Mouse (Mus musculus): Measurements from ENCODE around the gene Ephb1. TPM values are rescaled to one million over a fixed set of nuclear protein-coding genes. Genes with fewer than 3 reads are reported as not detected.

The Ephb1 gene
- polyA plus RNA-seq, 1 experiment from 2014 or later: 0.87 TPM

DNA sequence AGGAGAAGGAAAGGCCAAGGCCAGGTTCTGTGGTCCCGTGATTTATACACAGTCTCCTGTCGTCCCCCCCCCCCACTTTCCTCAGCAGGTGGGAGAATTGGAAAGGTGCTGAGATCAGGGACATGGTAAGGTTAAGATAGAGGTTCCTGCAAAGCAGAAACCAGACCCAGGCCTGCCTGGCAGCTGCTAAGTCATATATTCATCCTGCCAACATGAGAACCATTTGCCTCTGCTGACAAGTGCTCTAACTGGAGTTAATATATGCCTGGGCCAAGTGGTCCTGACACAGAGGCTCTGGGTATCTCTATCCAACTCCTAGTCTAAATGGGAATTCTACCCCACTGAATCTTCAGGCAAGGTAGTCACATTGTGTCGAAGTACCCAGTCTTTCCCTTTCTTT is 57.3 kb downstream of the Ephb1 start:
- ATAC-seq (no peak), DNase-seq (ENCODE audit: low spot score) (no peak)
- no peaks in the 10 kb centered on the region for H3K27me3 ChIP-seq (replicated peaks; ENCODE audit: insufficient read depth, low read length)
- H3K4me1 ChIP-seq (ENCODE audit: insufficient read depth, low read depth, low read length): no peaks in the 10 kb centered on the region
- TF ChIP-seq CTCF (IDR thresholded peaks at IDR 0.05) (no peak), EP300 (IDR thresholded peaks at IDR 0.05) (no peak)
- no peak overlapping the region for H3K9ac ChIP-seq (replicated peaks; ENCODE audit: low read depth)
- WGBS: 70% methylated on average over 3 of the region's 3 CpGs
- H3K4me3 ChIP-seq (ENCODE audit: low read depth, low read length): no peak overlapping the region
- no peaks in the 10 kb centered on the region for H3K9me3 ChIP-seq (ENCODE audit: low read length)
- H3K4me2 ChIP-seq (replicated peaks; ENCODE audit: low read depth, low read length): no peak overlapping the region
- H3K27ac ChIP-seq (ENCODE audit: low read length): no peak overlapping the region
- H3K36me3 ChIP-seq (ENCODE audit: insufficient read depth, low read length): no peaks in the 10 kb centered on the region

DNA sequence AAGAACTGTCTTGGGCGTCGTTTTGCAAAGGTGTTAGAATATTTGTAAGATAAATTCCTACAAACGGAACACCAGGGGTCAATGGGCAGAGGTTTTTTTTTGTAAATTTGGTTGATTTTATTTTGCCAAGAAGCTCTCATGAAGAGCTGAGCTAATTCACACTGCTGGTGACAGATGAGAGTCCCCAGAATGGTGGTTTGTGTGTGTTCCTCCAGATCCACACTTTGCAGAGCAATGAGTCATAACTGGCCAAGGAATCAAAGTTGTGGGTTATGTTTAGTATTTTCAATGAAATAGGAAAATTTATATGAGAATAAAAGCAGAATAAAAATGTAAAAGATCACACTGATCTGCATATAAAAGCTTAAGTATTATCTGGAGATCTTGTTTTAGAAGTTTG is 60.9 kb downstream of the Ephb1 start:
- no peak for DNase-seq (ENCODE audit: low spot score)
- TF ChIP-seq EP300 (IDR thresholded peaks at IDR 0.05): no peak
- no peak for TF ChIP-seq CTCF (IDR thresholded peaks at IDR 0.05)
- no peak for ATAC-seq
- Histone ChIP-seq H3K4me3 (ENCODE audit: low read depth, low read length) (no peak overlapping the region), H3K27ac (ENCODE audit: low read length) (no peak overlapping the region), H3K4me1 (ENCODE audit: insufficient read depth, low read depth, low read length) (no peaks in the 10 kb centered on the region), H3K9me3 (ENCODE audit: low read length) (no peaks in the 10 kb centered on the region), H3K9ac (replicated peaks; ENCODE audit: low read depth) (no peak overlapping the region), H3K36me3 (ENCODE audit: insufficient read depth, low read length) (no peaks in the 10 kb centered on the region), H3K27me3 (replicated peaks; ENCODE audit: insufficient read depth, low read length) (no peaks in the 10 kb centered on the region), H3K4me2 (replicated peaks; ENCODE audit: low read depth, low read length) (no peak overlapping the region)
- 64% methylated on average over 3 of the region's 3 CpGs for WGBS

DNA sequence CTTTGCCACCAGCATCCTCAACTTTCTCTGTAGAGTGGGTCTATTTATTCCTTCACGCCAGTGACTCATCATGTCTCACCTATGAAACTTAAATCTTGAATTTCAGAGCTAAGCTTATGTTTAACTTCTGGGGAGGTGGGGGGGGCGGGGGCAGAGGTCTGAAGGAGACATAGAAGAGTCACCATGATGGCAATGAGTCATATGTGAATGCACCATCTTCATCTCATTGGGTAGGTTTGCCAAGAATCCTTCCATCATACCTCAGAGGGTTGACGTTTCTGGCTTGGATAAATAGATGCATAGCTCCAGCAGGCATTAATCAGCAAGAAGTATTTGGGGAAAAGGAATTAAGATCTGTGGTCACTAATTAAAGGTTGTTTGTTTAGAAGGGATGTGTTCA is 63.3 kb downstream of the Ephb1 start:
- H3K27me3 ChIP-seq (replicated peaks; ENCODE audit: insufficient read depth, low read length): no peaks in the 10 kb centered on the region
- ATAC-seq: no peak

DNA sequence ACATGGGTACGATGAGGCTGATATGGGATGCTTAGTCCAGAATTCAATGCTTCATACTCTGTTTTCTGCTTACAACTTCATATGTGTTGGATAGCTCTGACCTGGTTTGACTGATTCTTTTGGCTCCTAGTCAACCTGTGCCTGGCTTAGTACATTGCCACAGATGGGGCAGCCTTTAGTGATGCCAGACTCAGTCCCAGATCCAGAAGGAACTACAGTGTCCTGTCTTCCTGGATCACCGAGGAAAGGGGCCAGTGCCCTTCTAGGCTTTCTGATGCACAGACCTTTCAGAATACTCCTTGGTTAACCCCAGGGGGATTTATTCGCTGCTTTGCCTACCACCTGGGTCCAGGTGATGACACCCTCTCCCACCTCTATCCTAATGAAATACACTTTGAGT is 66.1 kb downstream of the Ephb1 start:
- Histone ChIP-seq H3K27me3 (replicated peaks; ENCODE audit: insufficient read depth, low read length) (no peaks in the 10 kb centered on the region), H3K4me1 (ENCODE audit: insufficient read depth, low read depth, low read length) (no peaks in the 10 kb centered on the region), H3K4me3 (ENCODE audit: low read depth, low read length) (no peak overlapping the region), H3K9ac (replicated peaks; ENCODE audit: low read depth) (no peak overlapping the region), H3K9me3 (ENCODE audit: low read length) (no peaks in the 10 kb centered on the region), H3K36me3 (ENCODE audit: insufficient read depth, low read length) (no peaks in the 10 kb centered on the region), H3K4me2 (replicated peaks; ENCODE audit: low read depth, low read length) (no peak overlapping the region), H3K27ac (ENCODE audit: low read length) (no peak overlapping the region)
- 93% methylated on average over 3 of the region's 3 CpGs for WGBS
- TF ChIP-seq CTCF (IDR thresholded peaks at IDR 0.05): no peak
- ATAC-seq: no peak
- DNase-seq (ENCODE audit: low spot score): no peak

More for the DNA sequence above, 63.3 kb downstream of the Ephb1 start:
- H3K4me1 ChIP-seq (ENCODE audit: insufficient read depth, low read depth, low read length): no peaks in the 10 kb centered on the region
- no peak for DNase-seq (ENCODE audit: low spot score)
- H3K4me2 ChIP-seq (replicated peaks; ENCODE audit: low read depth, low read length): no peak overlapping the region
- no peaks in the 10 kb centered on the region for H3K9me3 ChIP-seq (ENCODE audit: low read length)
- TF ChIP-seq CTCF (IDR thresholded peaks at IDR 0.05) (no peak), EP300 (IDR thresholded peaks at IDR 0.05) (no peak)
- no peak overlapping the region for H3K4me3 ChIP-seq (ENCODE audit: low read depth, low read length)
- no peak overlapping the region for H3K27ac ChIP-seq (ENCODE audit: low read length)
- WGBS: 67% methylated on average over 3 of the region's 3 CpGs
- H3K36me3 ChIP-seq (ENCODE audit: insufficient read depth, low read length): no peaks in the 10 kb centered on the region
- no peak overlapping the region for H3K9ac ChIP-seq (replicated peaks; ENCODE audit: low read depth)

DNA sequence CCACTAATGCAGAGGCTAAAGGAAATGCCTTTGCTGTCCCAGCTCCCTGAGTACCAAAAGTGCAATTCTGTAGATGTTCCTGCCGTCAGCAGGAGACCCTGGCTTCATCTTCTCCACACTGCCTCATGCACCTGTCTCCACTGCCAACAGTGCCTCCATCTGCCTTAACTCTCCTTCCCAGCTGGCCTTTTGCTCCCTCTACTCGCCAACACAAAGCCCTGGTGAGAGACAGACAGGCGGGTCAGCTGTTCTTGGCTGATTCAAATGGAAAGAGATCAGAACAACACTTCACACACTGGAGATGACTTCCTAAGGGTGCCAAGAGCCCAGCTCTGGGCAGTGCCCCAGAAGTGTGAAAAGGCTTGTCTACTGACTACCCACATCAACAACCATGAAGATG is 78.6 kb downstream of the Ephb1 start:
- no peak overlapping the region for H3K27ac ChIP-seq (ENCODE audit: low read length)
- no peak overlapping the region for H3K9ac ChIP-seq (replicated peaks; ENCODE audit: low read depth)
- H3K9me3 ChIP-seq (ENCODE audit: low read length): no peaks in the 10 kb centered on the region
- DNase-seq (ENCODE audit: low spot score): no peak
- no peak overlapping the region for H3K4me3 ChIP-seq (ENCODE audit: low read depth, low read length)
- H3K36me3 ChIP-seq (ENCODE audit: insufficient read depth, low read length): no peaks in the 10 kb centered on the region
- no peaks in the 10 kb centered on the region for H3K4me1 ChIP-seq (ENCODE audit: insufficient read depth, low read depth, low read length)
- H3K4me2 ChIP-seq (replicated peaks; ENCODE audit: low read depth, low read length): no peak overlapping the region
- no peak for ATAC-seq
- no peak for TF ChIP-seq CTCF (IDR thresholded peaks at IDR 0.05)
- no peak for TF ChIP-seq EP300 (IDR thresholded peaks at IDR 0.05)
- 78% methylated on average over 3 of the region's 3 CpGs for WGBS
- H3K27me3 ChIP-seq (replicated peaks; ENCODE audit: insufficient read depth, low read length): no peaks in the 10 kb centered on the region

DNA sequence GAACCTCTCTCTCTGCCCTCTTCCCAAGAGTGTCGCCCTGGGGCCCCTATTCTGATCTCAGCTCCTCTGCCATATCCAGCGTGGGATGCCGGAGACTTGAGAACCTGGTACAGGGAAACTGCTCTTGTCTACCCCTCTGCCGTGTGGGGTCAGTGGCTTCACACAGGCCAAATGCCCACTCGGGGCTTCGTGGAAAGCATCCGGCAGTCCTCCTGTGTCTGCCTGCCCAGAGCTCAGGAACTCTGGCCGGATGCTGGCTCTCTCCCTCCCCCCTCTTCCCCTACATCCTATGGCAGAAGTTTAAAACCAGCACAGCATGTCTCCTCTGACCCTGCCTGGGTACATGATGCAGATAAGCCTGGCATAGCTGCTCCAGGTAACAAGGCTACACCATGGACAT is 80.5 kb downstream of the Ephb1 start:
- no peaks in the 10 kb centered on the region for H3K9me3 ChIP-seq (ENCODE audit: low read length)
- TF ChIP-seq EP300 (IDR thresholded peaks at IDR 0.05) (no peak), CTCF (IDR thresholded peaks at IDR 0.05) (no peak)
- DNase-seq (ENCODE audit: low spot score): no peak
- no peak overlapping the region for H3K4me3 ChIP-seq (ENCODE audit: low read depth, low read length)
- H3K4me2 ChIP-seq (replicated peaks; ENCODE audit: low read depth, low read length): no peak overlapping the region
- no peak overlapping the region for H3K27ac ChIP-seq (ENCODE audit: low read length)
- no peak for ATAC-seq
- no peaks in the 10 kb centered on the region for H3K36me3 ChIP-seq (ENCODE audit: insufficient read depth, low read length)
- H3K27me3 ChIP-seq (replicated peaks; ENCODE audit: insufficient read depth, low read length): no peaks in the 10 kb centered on the region
- no peak overlapping the region for H3K9ac ChIP-seq (replicated peaks; ENCODE audit: low read depth)
- no peaks in the 10 kb centered on the region; the same call in 1 of the 2 replicates for H3K4me1 ChIP-seq (ENCODE audit: insufficient read depth, low read depth, low read length)
- 47% methylated on average over 8 of the region's 8 CpGs for WGBS

DNA sequence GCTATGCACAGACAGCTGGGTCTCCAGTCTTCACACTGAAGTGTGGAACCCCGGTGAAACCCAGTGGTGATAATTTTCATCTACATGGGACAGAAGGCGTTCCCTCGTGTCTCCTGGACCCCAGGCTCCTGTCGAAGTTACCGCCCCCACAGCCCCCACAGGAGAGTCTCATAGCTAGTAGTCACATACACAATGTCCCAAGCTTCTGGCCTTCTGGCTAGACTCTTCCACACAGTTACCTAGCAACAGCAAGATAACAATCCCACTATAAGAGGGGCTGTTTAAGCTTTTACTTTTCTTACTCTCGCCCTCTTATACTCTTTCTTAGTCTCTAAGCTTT is 81.1 kb downstream of the Ephb1 start:
- DNase-seq (ENCODE audit: low spot score): no peak
- Histone ChIP-seq H3K4me2 (replicated peaks; ENCODE audit: low read depth, low read length) (no peak overlapping the region), H3K9ac (replicated peaks; ENCODE audit: low read depth) (no peak overlapping the region), H3K4me3 (ENCODE audit: low read depth, low read length) (no peak overlapping the region), H3K4me1 (ENCODE audit: insufficient read depth, low read depth, low read length) (no peaks in the 10 kb centered on the region; the same call in 1 of the 2 replicates), H3K27ac (ENCODE audit: low read length) (no peak overlapping the region), H3K36me3 (ENCODE audit: insufficient read depth, low read length) (no peaks in the 10 kb centered on the region), H3K27me3 (replicated peaks; ENCODE audit: insufficient read depth, low read length) (no peaks in the 10 kb centered on the region), H3K9me3 (ENCODE audit: low read length) (no peaks in the 10 kb centered on the region)
- TF ChIP-seq CTCF (IDR thresholded peaks at IDR 0.05) (no peak), EP300 (IDR thresholded peaks at IDR 0.05) (no peak)
- no peak for ATAC-seq
- 59% methylated on average over 6 of the region's 6 CpGs for WGBS
